Comparison of ENCODE assay signal across 20 mouse cellular contexts in genomic region chr6:40173559-40173958, GRCm38 (mm10).
DNase-seq lines count a peak whose midpoint lies in the region; ATAC-seq lines count a peak whose summit lies in the region.
"Had no signal": no experiment of that assay in that cellular context is flagged by ENCODE, and none has a peak within 500 bp of the region (broad histone marks: within the 10 kb centered on the region; RNA-seq: fewer than 3 reads in every experiment).

No protein-coding gene starts in this region.

- H3K4me1 ChIP-seq in intestine, embryonic 16.5 days (ENCODE audit: control insufficient read depth, insufficient read depth, low read length) = no peaks in the 10 kb centered on the region
- H3K4me1 ChIP-seq: embryonic facial prominence, embryonic 10.5 days; heart, embryonic 15.5 days; kidney, embryonic 15.5 days; limb, embryonic 15.5 days; liver, embryonic 15.5 days had no signal

- H3K9ac ChIP-seq in intestine, embryonic 16.5 days (ENCODE audit: low read depth, low read length) = no peak overlapping the region
- H3K9ac ChIP-seq: heart, embryonic 15.5 days; hindbrain, embryonic 13.5 days; kidney, embryonic 15.5 days; limb, embryonic 15.5 days; liver, embryonic 15.5 days had no signal

- H3K27me3 ChIP-seq in intestine, embryonic 16.5 days (replicated peaks; ENCODE audit: control insufficient read depth, insufficient read depth, low read length) = no peaks in the 10 kb centered on the region
- H3K27me3 ChIP-seq: heart, embryonic 15.5 days; hindbrain, embryonic 13.5 days; kidney, embryonic 15.5 days; limb, embryonic 15.5 days; liver, embryonic 15.5 days had no signal

- no peaks in the 10 kb centered on the region for H3K36me3 ChIP-seq in intestine, embryonic 16.5 days (ENCODE audit: control insufficient read depth, insufficient read depth, low read length)
- H3K36me3 ChIP-seq: embryonic facial prominence, embryonic 10.5 days; heart, embryonic 15.5 days; hindbrain, embryonic 13.5 days; kidney, embryonic 15.5 days; limb, embryonic 15.5 days; liver, embryonic 15.5 days had no signal

- no peak overlapping the region for H3K4me3 ChIP-seq in intestine, embryonic 16.5 days (ENCODE audit: low read length)
- H3K4me3 ChIP-seq: embryonic facial prominence, embryonic 10.5 days; heart, embryonic 15.5 days; hindbrain, embryonic 13.5 days; kidney, embryonic 15.5 days; limb, embryonic 15.5 days; liver, embryonic 15.5 days had no signal

- intact Hi-C loops in heart, postnatal 25 days (cut with DNase I) = no loop called here

- 69% methylated on average over 6 of the region's 6 CpGs for WGBS in intestine, embryonic 16.5 days

- no peak overlapping the region for H3K27ac ChIP-seq in intestine, embryonic 16.5 days (ENCODE audit: low read length)
- H3K27ac ChIP-seq: embryonic facial prominence, embryonic 10.5 days; heart, embryonic 15.5 days; hindbrain, embryonic 13.5 days; kidney, embryonic 15.5 days; limb, embryonic 15.5 days; liver, embryonic 15.5 days had no signal

- DNase-seq in heart, postnatal 4 days = peak; percentile 4
- DNase-seq in heart, postnatal 25 days (ENCODE audit: low spot score) = no peak
- peak; percentile 2 for DNase-seq in 3134 (ENCODE audit: extremely low read depth, insufficient read length, low spot score)
- peak; percentile 89 for DNase-seq in cerebellum, adult 9-11 months
- DNase-seq in right cerebral cortex, postnatal 14 days = no peak
- DNase-seq: B cell, adult 2 months; gastrocnemius, postnatal 36 days; midbrain, embryonic 14.5 days; retina, postnatal 1 day; right cerebral cortex, postnatal 4 days; thymus, adult 2 months had no signal

- ATAC-seq in cerebellum, adult (ENCODE audit: insufficient number of reproducible peaks, low FRiP score, low TSS enrichment) = peak; percentile 96
- no peak for ATAC-seq in intestine, embryonic 16.5 days
- ATAC-seq: lung, postnatal 0 days had no signal

- no peak overlapping the region for H3K4me2 ChIP-seq in intestine, embryonic 16.5 days (ENCODE audit: low read depth, low read length)
- H3K4me2 ChIP-seq: heart, embryonic 15.5 days; hindbrain, embryonic 13.5 days; kidney, embryonic 15.5 days; limb, embryonic 15.5 days; liver, embryonic 15.5 days had no signal

- no peaks in the 10 kb centered on the region for H3K9me3 ChIP-seq in intestine, embryonic 16.5 days (ENCODE audit: control insufficient read depth, low read length)
- H3K9me3 ChIP-seq: embryonic facial prominence, embryonic 10.5 days; heart, embryonic 15.5 days; hindbrain, embryonic 13.5 days; kidney, embryonic 15.5 days; limb, embryonic 15.5 days; liver, embryonic 15.5 days had no signal

Comparison
In these comparisons a context has a peak if more than half of its experiments do, and no peak if none do; other contexts are left out.
1. DNase-seq: peak in heart, postnatal 4 days (single experiment), 3134 (single experiment) and cerebellum, adult 9-11 months (single experiment); none in heart, postnatal 25 days (single experiment) and right cerebral cortex, postnatal 14 days (single experiment).